Mouse (Mus musculus): ENCODE data around the gene Nos2.

DNA sequence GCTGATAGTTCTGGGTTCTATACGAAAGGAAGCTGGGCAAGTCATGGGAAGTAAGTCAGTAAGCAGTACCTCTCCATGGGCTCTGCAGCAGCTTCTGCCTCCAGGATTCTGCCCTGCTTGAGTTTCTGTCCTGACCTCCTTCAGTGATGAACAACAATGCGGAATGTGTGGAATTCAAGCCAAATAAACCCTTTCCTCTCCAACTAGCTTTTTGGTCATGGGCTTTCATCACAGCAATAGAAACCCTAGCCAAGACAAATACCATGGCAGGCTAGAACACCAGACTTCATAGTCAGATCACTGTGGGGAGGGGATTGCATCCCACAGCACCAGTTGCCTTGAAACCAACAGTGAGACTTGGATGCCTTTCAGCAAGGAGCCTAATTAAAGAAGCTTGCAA lies 47.8 kb upstream of the Nos2 start:
- no peak for TF ChIP-seq CTCF (IDR thresholded peaks at IDR 0.05; ENCODE audit: low read depth)
- no peak for TF ChIP-seq EP300 (IDR thresholded peaks at IDR 0.05; ENCODE audit: low read depth)

All from liver, embryonic 14.5 days (tissue).